Mouse (Mus musculus): ENCODE data around the gene Cpsf6. TPM values are rescaled to one million over a fixed set of nuclear protein-coding genes. Genes with fewer than 3 reads are reported as not detected.
"Not testable (repeated sequence)": the region's sequence is repeated elsewhere in the genome, so short reads cannot be mapped to it uniquely, and the experiment has no call there.

The Cpsf6 gene
- total RNA-seq, 2 experiments from 2014 or later, result 61.3 to 77.6 TPM

GRCm38 (mm10) chr10:117400246-117400954 is 20.6 kb upstream of the Cpsf6 start:
- no peak for DNase-seq

- no peak for DNase-seq
These were observed 20.0 kb upstream of the Cpsf6 start for GRCm38 (mm10) chr10:117399839-117400238.

GRCm38 (mm10) chr10:117399196-117399595 is 19.4 kb upstream of the Cpsf6 start:
- DNase-seq, result no peak

- no peak for DNase-seq
These were observed 18.4 kb upstream of the Cpsf6 start for GRCm38 (mm10) chr10:117398044-117398780.

GRCm38 (mm10) chr10:117397106-117397625 is 17.4 kb upstream of the Cpsf6 start:
- no peak for DNase-seq

- no peak for DNase-seq
These were observed 16.7 kb upstream of the Cpsf6 start for GRCm38 (mm10) chr10:117396386-117397048.

GRCm38 (mm10) chr10:117395801-117396200 is 16.0 kb upstream of the Cpsf6 start:
- DNase-seq, result no peak

- DNase-seq, result no peak
These were observed 15.1 kb upstream of the Cpsf6 start for GRCm38 (mm10) chr10:117394738-117395550.

GRCm38 (mm10) chr10:117393891-117394395 is 14.1 kb upstream of the Cpsf6 start:
- DNase-seq, result no peak

- DNase-seq, result peak; percentile 29 to 42
These were observed 13.5 kb upstream of the Cpsf6 start for GRCm38 (mm10) chr10:117393196-117393890.

- DNase-seq, result no peak
These were observed 13.0 kb upstream of the Cpsf6 start for GRCm38 (mm10) chr10:117392832-117393195.

GRCm38 (mm10) chr10:117392397-117392796 is 12.6 kb upstream of the Cpsf6 start:
- not testable (repeated sequence) for DNase-seq

- no peak for DNase-seq
These were observed 12.0 kb upstream of the Cpsf6 start for GRCm38 (mm10) chr10:117391801-117392200.

- no peak for DNase-seq
These were observed 11.2 kb upstream of the Cpsf6 start for GRCm38 (mm10) chr10:117391057-117391456.

GRCm38 (mm10) chr10:117389904-117390875 is 10.4 kb upstream of the Cpsf6 start:
- no peak for DNase-seq

GRCm38 (mm10) chr10:117389371-117389740 is 9.5 kb upstream of the Cpsf6 start:
- no peak for DNase-seq

GRCm38 (mm10) chr10:117388637-117389370 is 9.0 kb upstream of the Cpsf6 start:
- no peak for DNase-seq

GRCm38 (mm10) chr10:117387961-117388636 is 8.3 kb upstream of the Cpsf6 start:
- not testable (repeated sequence) for DNase-seq

GRCm38 (mm10) chr10:117386981-117387380 is 7.2 kb upstream of the Cpsf6 start:
- DNase-seq, result no peak

Measured in adrenal gland, postnatal 36 days (tissue).